Mouse (Mus musculus): ENCODE measurements around the gene Fgfr2.

GRCm38 (mm10) chr7:133088830-133089261 is 34.3 kb downstream of the Fgfr2 start:
- TF ChIP-seq CTCF (IDR thresholded peaks at IDR 0.05; ENCODE audit: insufficient read depth, low read length), result no peak
- no peak for TF ChIP-seq POLR2A (IDR thresholded peaks at IDR 0.05; ENCODE audit: borderline replicate concordance, extremely low read depth, low read depth, low read length)
